Mouse (Mus musculus): ENCODE measurements around the gene Hcst. TPM values are rescaled to one million over a fixed set of nuclear protein-coding genes. Genes with fewer than 3 reads are reported as not detected.
A peak's percentile ranks its signal among the peaks of the same experiment; 100 is the strongest.

Hcst gene
- total RNA-seq, 2 experiments from 2014 or later = 13.3 to 47.6 TPM

DNA sequence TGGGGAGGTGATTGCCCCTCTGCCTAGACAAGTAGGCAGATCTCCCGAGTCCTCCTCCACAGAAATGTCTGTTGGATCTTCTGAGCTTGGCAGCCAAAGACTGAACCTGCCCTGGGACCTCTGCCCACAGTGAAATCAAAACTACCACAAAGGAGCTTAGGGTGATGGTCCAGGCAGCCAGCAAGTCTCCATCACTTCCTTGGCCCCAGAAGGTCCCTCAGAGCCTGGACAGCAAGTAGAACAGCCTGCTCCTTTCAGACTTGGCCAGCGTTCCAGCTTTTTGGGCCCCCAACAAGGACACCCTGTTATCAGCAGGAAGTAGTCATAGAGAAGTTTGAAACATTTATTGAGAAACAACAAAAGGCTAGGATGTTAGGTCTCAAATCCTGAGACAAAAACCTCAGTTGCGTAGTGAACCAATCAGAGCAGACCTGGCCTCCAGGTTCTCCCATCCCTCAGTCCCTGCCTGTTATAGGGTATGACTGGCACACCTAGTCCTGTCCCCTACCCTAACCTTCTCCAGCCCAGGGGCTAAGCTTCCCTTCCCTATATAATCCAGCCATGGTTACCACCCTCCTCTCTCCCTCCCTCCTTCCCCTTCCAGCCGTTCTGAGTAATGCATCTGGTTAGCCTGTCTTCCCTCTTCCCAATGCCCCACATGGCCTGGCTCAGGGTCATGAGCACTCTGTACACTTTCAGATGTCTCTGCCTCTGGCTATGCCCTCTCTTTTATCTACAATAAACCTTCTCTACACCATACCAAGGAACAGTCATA is 26.7 kb downstream of the Hcst start:
- no peak for ATAC-seq (ENCODE audit: poor library complexity, severe bottlenecking)

DNA sequence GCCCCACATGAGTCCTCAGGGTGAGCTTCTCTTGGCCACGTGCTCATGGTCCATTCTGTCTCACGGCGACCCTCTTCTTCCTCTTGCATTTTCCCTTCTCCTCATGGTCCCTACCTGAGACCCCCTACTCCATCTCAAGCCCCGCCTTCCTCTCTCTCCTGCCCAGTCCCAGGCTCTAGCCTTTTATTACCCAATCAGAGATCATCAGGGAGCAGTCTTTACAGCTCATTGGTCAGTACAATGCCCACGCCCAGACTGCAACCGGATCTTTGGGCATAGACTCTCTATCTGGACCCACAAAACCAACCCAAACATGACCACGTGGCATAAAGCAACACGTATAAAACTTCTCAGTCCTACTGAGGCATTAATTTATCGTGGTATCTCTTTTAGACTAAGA is 35.5 kb downstream of the Hcst start:
- ATAC-seq (ENCODE audit: poor library complexity, severe bottlenecking) = no peak

DNA sequence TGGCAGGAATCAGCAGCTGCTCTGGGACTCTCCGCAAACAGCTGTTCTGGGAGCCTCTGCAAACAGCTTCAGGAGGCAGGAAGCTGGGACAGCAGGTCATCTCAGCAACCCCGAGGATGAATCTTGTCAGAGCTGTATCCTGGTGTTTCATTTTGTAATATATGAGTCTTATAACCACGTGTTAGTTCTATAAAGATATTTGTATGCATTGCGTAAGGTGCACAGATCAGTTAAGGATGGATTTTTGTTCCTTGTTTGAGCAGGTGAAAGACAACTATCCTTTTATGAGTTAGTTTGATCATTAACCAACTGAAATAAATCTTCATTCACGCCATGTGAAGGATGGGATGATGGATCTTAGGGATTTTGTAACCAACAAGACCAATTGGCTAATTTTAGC is 39.6 kb downstream of the Hcst start:
- ATAC-seq (ENCODE audit: poor library complexity, severe bottlenecking) = no peak

DNA sequence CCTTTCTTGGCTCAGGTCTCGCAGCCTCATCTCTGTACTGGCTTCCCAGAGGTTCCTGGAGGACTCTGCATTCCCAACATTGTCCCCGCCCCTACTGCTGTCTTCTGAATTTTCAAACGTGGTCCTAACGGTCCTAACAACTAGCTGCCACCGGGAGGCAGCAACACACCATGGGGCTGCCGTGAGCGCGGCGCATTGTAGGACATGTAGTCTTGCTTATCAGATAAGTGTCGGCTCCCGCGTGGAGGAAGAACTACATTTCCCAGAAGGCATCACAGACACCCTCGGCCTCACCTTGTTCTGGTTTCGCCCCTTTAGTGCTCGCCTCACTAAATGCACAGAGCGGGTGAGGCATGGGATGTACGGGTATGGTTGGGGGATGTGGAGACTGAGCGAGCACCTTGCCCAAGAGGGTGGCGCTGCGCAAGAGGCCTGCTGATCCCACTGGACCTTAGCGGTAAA is 46.1 kb downstream of the Hcst start:
- peak; percentile 100 for ATAC-seq (ENCODE audit: poor library complexity, severe bottlenecking)

Other genes starting within 250 kb of the Hcst start
Only the 30 nearest of the 34 such genes appear.
- 46.4 and 51.0 TPM in 2 replicates for gene Polr2i, start 187.9 kb downstream of the Hcst start, total RNA-seq (2015)
- gene Polr2i, start 187.9 kb downstream of the Hcst start, total RNA-seq (2017) = 31.5 and 39.1 TPM in 2 replicates
- gene Tbcb, start 187.6 kb downstream of the Hcst start, total RNA-seq (2015) = 84.2 and 92.7 TPM in 2 replicates
- gene Tbcb, start 187.6 kb downstream of the Hcst start, total RNA-seq (2017) = 30.2 and 48.2 TPM in 2 replicates
- 0.55 TPM in 1 of 2 replicates, not detected in the other for gene Ovol3, start 184.1 kb downstream of the Hcst start, total RNA-seq (2015)
- not detected in 2 replicates for gene Ovol3, start 184.1 kb downstream of the Hcst start, total RNA-seq (2017)
- gene Thap8, start 139.8 kb downstream of the Hcst start, total RNA-seq (2015) = 0.36 and 0.51 TPM in 2 replicates
- 0.84 and 1.1 TPM in 2 replicates for gene Thap8, start 139.8 kb downstream of the Hcst start, total RNA-seq (2017)
- gene Wdr62, start 139.4 kb downstream of the Hcst start, total RNA-seq (2015) = 13.3 and 19.5 TPM in 2 replicates
- gene Wdr62, start 139.4 kb downstream of the Hcst start, total RNA-seq (2017) = 6.8 and 10.5 TPM in 2 replicates
- 0.04 TPM in 1 of 2 replicates, not detected in the other for gene Clip3, start 128.1 kb downstream of the Hcst start, total RNA-seq (2015)
- gene Clip3, start 128.1 kb downstream of the Hcst start, total RNA-seq (2017) = not detected in 2 replicates
- gene Alkbh6, start 111.1 kb downstream of the Hcst start, total RNA-seq (2015) = 18.2 and 24.2 TPM in 2 replicates
- gene Alkbh6, start 111.1 kb downstream of the Hcst start, total RNA-seq (2017) = 19.0 and 22.3 TPM in 2 replicates
- gene Syne4, start 105.0 kb downstream of the Hcst start, total RNA-seq (2015) = 0.58 and 1.9 TPM in 2 replicates
- 0.49 and 1.1 TPM in 2 replicates for gene Syne4, start 105.0 kb downstream of the Hcst start, total RNA-seq (2017)
- gene E130208F15Rik, start 98.1 kb downstream of the Hcst start, total RNA-seq (2015) = 0.11 TPM in 1 of 2 replicates, not detected in the other
- gene E130208F15Rik, start 98.1 kb downstream of the Hcst start, total RNA-seq (2017) = 0.57 and 0.88 TPM in 2 replicates
- gene Sdhaf1, start 96.0 kb downstream of the Hcst start, total RNA-seq (2015) = 3.7 and 5.1 TPM in 2 replicates
- 5.8 and 5.9 TPM in 2 replicates for gene Sdhaf1, start 96.0 kb downstream of the Hcst start, total RNA-seq (2017)
- gene Lrfn3, start 57.1 kb downstream of the Hcst start, total RNA-seq (2015) = 0.11 TPM in 1 of 2 replicates, not detected in the other
- not detected in 2 replicates for gene Lrfn3, start 57.1 kb downstream of the Hcst start, total RNA-seq (2017)
- 2,723 and 2,838 TPM in 2 replicates for gene Tyrobp, start 6.1 kb downstream of the Hcst start, total RNA-seq (2015)
- 1,463 and 1,715 TPM in 2 replicates for gene Tyrobp, start 6.1 kb downstream of the Hcst start, total RNA-seq (2017)
- gene Nfkbid, start 1.9 kb upstream of the Hcst start, total RNA-seq (2015) = 23.0 and 28.6 TPM in 2 replicates
- 13.3 and 17.2 TPM in 2 replicates for gene Nfkbid, start 1.9 kb upstream of the Hcst start, total RNA-seq (2017)
- 0.07 and 0.25 TPM in 2 replicates for gene Aplp1, start 25.7 kb upstream of the Hcst start, total RNA-seq (2015)
- 0.08 TPM in 1 of 2 replicates, not detected in the other for gene Aplp1, start 25.7 kb upstream of the Hcst start, total RNA-seq (2017)
- not detected in 2 replicates for gene Kirrel2, start 37.8 kb upstream of the Hcst start, total RNA-seq (2015)
- 0.07 TPM in 1 of 2 replicates, not detected in the other for gene Kirrel2, start 37.8 kb upstream of the Hcst start, total RNA-seq (2017)
- not detected in 2 replicates for gene Nphs1, start 38.5 kb upstream of the Hcst start, total RNA-seq (2015)
- gene Nphs1, start 38.5 kb upstream of the Hcst start, total RNA-seq (2017) = 0.29 TPM in 1 of 2 replicates, not detected in the other
- gene Prodh2, start 73.8 kb upstream of the Hcst start, total RNA-seq (2015) = not detected in 2 replicates
- gene Prodh2, start 73.8 kb upstream of the Hcst start, total RNA-seq (2017) = not detected in 2 replicates
- 7.0 and 10.6 TPM in 2 replicates for gene Arhgap33, start 115.2 kb upstream of the Hcst start, total RNA-seq (2015)
- gene Arhgap33, start 115.2 kb upstream of the Hcst start, total RNA-seq (2017) = 3.1 and 4.9 TPM in 2 replicates
- 10.7 and 11.0 TPM in 2 replicates for gene Hspb6, start 132.3 kb upstream of the Hcst start, total RNA-seq (2015)
- 3.8 and 5.2 TPM in 2 replicates for gene Hspb6, start 132.3 kb upstream of the Hcst start, total RNA-seq (2017)
- gene Proser3, start 132.4 kb upstream of the Hcst start, total RNA-seq (2015) = 3.6 and 6.6 TPM in 2 replicates
- gene Proser3, start 132.4 kb upstream of the Hcst start, total RNA-seq (2017) = 2.4 and 2.6 TPM in 2 replicates
- gene Lin37, start 140.0 kb upstream of the Hcst start, total RNA-seq (2015) = 54.7 and 64.1 TPM in 2 replicates
- 13.0 and 22.4 TPM in 2 replicates for gene Lin37, start 140.0 kb upstream of the Hcst start, total RNA-seq (2017)
- 15.2 and 19.6 TPM in 2 replicates for gene U2af1l4, start 143.4 kb upstream of the Hcst start, total RNA-seq (2015)
- 63.3 and 69.7 TPM in 2 replicates for gene U2af1l4, start 143.4 kb upstream of the Hcst start, total RNA-seq (2017)
- gene Gm49396, start 143.5 kb upstream of the Hcst start, total RNA-seq (2015) = 1.0 and 2.1 TPM in 2 replicates
- 3.6 and 3.8 TPM in 2 replicates for gene Gm49396, start 143.5 kb upstream of the Hcst start, total RNA-seq (2017)
- 216 and 221 TPM in 2 replicates for gene Psenen, start 143.8 kb upstream of the Hcst start, total RNA-seq (2015)
- gene Psenen, start 143.8 kb upstream of the Hcst start, total RNA-seq (2017) = 154 and 162 TPM in 2 replicates
- 4.6 and 8.0 TPM in 2 replicates for gene Igflr1, start 145.6 kb upstream of the Hcst start, total RNA-seq (2015)
- gene Igflr1, start 145.6 kb upstream of the Hcst start, total RNA-seq (2017) = not detected in 2 replicates
- gene Kmt2b, start 168.9 kb upstream of the Hcst start, total RNA-seq (2015) = 60.9 and 78.2 TPM in 2 replicates
- 8.0 and 24.3 TPM in 2 replicates for gene Kmt2b, start 168.9 kb upstream of the Hcst start, total RNA-seq (2017)
- 0.78 TPM in 1 of 2 replicates, not detected in the other for gene Zbtb32, start 179.1 kb upstream of the Hcst start, total RNA-seq (2015)
- 2.0 and 2.9 TPM in 2 replicates for gene Zbtb32, start 179.1 kb upstream of the Hcst start, total RNA-seq (2017)
- 0.60 TPM in 1 of 2 replicates, not detected in the other for gene Upk1a, start 193.0 kb upstream of the Hcst start, total RNA-seq (2015)
- not detected in 2 replicates for gene Upk1a, start 193.0 kb upstream of the Hcst start, total RNA-seq (2017)
- 305 and 323 TPM in 2 replicates for gene Cox6b1, start 206.3 kb upstream of the Hcst start, total RNA-seq (2015)
- 441 and 447 TPM in 2 replicates for gene Cox6b1, start 206.3 kb upstream of the Hcst start, total RNA-seq (2017)
- gene Etv2, start 216.0 kb upstream of the Hcst start, total RNA-seq (2015) = not detected in 2 replicates
- 0.59 TPM in 1 of 2 replicates, not detected in the other for gene Etv2, start 216.0 kb upstream of the Hcst start, total RNA-seq (2017)

Measured in megakaryocyte, adult 5-6 weeks (primary cell).